Mouse (Mus musculus) liver, adult 2 months (tissue): ENCODE results near the gene Psma6. TPM values are rescaled to one million over a fixed set of nuclear protein-coding genes. Genes with fewer than 3 reads are reported as not detected.

ENCODE experiments used
- DNase-seq: peaks from one replicate; pipeline ENCODE4 v3.0.0-alpha.2; 2011; ENCODE audit warnings: low read depth, low spot score; ENCODE audit errors: extremely low read depth
- H3K27ac ChIP-seq: fragments of 200-500 bp; replicated peaks from 2 replicates; pipeline ENCODE4 v1.5.1; 2012; ENCODE audit warnings: low read depth, mild to moderate bottlenecking, control low read depth, inconsistent platforms, low read length; ENCODE audit not compliant: insufficient read depth
- H3K27me3 ChIP-seq: fragments of 200-500 bp; 2 replicates; pipeline ENCODE4 v1.6.1; 2012; ENCODE audit warnings: mild to moderate bottlenecking, moderate library complexity, low read length, inconsistent platforms; ENCODE audit not compliant: control insufficient read depth, insufficient read depth
- H3K36me3 ChIP-seq: fragments of 200-500 bp; 2 replicates; pipeline ENCODE4 v1.6.1; 2012; ENCODE audit warnings: low read length, inconsistent platforms; ENCODE audit not compliant: control insufficient read depth, insufficient read depth
- H3K4me1 ChIP-seq: fragments of 200-500 bp; 2 replicates; pipeline ENCODE4 v1.6.1; 2011; ENCODE audit warnings: low read length; ENCODE audit not compliant: control insufficient read depth, insufficient read depth
- H3K4me3 ChIP-seq: fragments of 200-500 bp; 2 replicates; pipeline ENCODE4 v1.5.1; 2011; ENCODE audit warnings: low read depth, mild to moderate bottlenecking, control low read depth, low read length, moderate library complexity; ENCODE audit not compliant: insufficient read depth
- H3K79me2 ChIP-seq: fragments of 200-500 bp; 2 replicates; pipeline ENCODE4 v1.6.1; 2012; ENCODE audit warnings: inconsistent platforms, mild to moderate bottlenecking, low read length, moderate library complexity; ENCODE audit not compliant: control insufficient read depth, insufficient read depth
- H3K9ac ChIP-seq: fragments of 200-500 bp; 2 replicates; pipeline ENCODE4 v1.6.1; 2012; ENCODE audit warnings: low read depth, mild to moderate bottlenecking, control low read depth, inconsistent platforms, low read length
- CTCF ChIP-seq: fragments of 200-500 bp; IDR thresholded peaks from 2 replicates; pipeline ENCODE4 v1.5.1; 2011; ENCODE audit warnings: low read depth, low read length, control low read depth
- POLR2A ChIP-seq: fragments of 200-500 bp; IDR thresholded peaks from 2 replicates; pipeline ENCODE4 v1.6.1; 2011; ENCODE audit warnings: low read length, control low read depth; ENCODE audit not compliant: insufficient read depth; ENCODE audit errors: extremely low read depth
- WGBS: fragments of 180-500 bp; shearing (Covaris S2); methylation state at CpG from one replicate; pipeline ENCODE4 v1.1.7; 2018; 5-methylcytosine and 5-hydroxymethylcytosine counted together
- polyA plus RNA-seq: library from polyadenylated mRNA; depleted of rRNA; stranded (reverse); fragments of >200 nt; gene quantifications from 2 replicates; pipeline ENCODE4 v1.2.3, GENCODE M21; 2012
- total RNA-seq: library from RNA; depleted of rRNA; stranded (reverse); fragments of >200 nt; gene quantifications from 2 replicates; pipeline ENCODE4 v1.2.3, GENCODE M21; 2014

Psma6 gene
- total and polyA plus RNA-seq, 2 experiments, result 51.5 to 132 TPM

GRCm38 (mm10) chr12:55354904-55355303, 29.1 kb upstream of the Psma6 start:
- peak; percentile 31 for DNase-seq
- no peaks in the 10 kb centered on the region for H3K36me3 ChIP-seq
- H3K4me3 ChIP-seq, result no peak overlapping the region
- H3K27ac ChIP-seq, result no peak overlapping the region
- 50% methylated on average over 4 of the region's 4 CpGs for WGBS
- H3K9ac ChIP-seq, result no peak overlapping the region
- TF ChIP-seq CTCF (peak; percentile 28; the same call in 1 of the 2 replicates), POLR2A (no peak)
- peaks cover 5% of the 10 kb centered on the region for H3K27me3 ChIP-seq
- H3K4me1 ChIP-seq, result peaks cover 9% of the 10 kb centered on the region
- H3K79me2 ChIP-seq, result peaks cover 4% of the 10 kb centered on the region; the same call in 1 of the 2 replicates

- peaks cover 9% of the 10 kb centered on the region for H3K4me1 ChIP-seq
- H3K9ac ChIP-seq, result no peak overlapping the region
- H3K27ac ChIP-seq, result no peak overlapping the region
- H3K27me3 ChIP-seq, result peaks cover 5% of the 10 kb centered on the region
- H3K36me3 ChIP-seq, result no peaks in the 10 kb centered on the region
- no peak for DNase-seq
- TF ChIP-seq POLR2A (no peak), CTCF (no peak)
- whole genome bisulfite sequencing, result 70% methylated on average over 1 of the region's 1 CpGs
- H3K79me2 ChIP-seq, result peaks cover 4% of the 10 kb centered on the region; the same call in 1 of the 2 replicates
- H3K4me3 ChIP-seq, result no peak overlapping the region
Measured at GRCm38 (mm10) chr12:55357303-55357702, 26.7 kb upstream of the Psma6 start.

- Histone ChIP-seq H3K27me3 (no peaks in the 10 kb centered on the region; the same call in 1 of the 2 replicates), H3K4me1 (no peaks in the 10 kb centered on the region), H3K9ac (no peak overlapping the region), H3K4me3 (no peak overlapping the region), H3K36me3 (no peaks in the 10 kb centered on the region; the same call in 1 of the 2 replicates), H3K27ac (no peak overlapping the region), H3K79me2 (no peaks in the 10 kb centered on the region)
- WGBS, result 82% methylated on average over 5 of the region's 5 CpGs
- no peak for TF ChIP-seq POLR2A
- no peak for TF ChIP-seq CTCF
- peak; percentile 18 for DNase-seq
Measured at GRCm38 (mm10) chr12:55360929-55361328, 23.1 kb upstream of the Psma6 start.

- 76% methylated on average over 2 of the region's 2 CpGs for WGBS
- H3K4me3 ChIP-seq, result no peak overlapping the region
- H3K4me1 ChIP-seq, result no peaks in the 10 kb centered on the region
- no peaks in the 10 kb centered on the region for H3K27me3 ChIP-seq
- no peak overlapping the region for H3K9ac ChIP-seq
- no peak overlapping the region for H3K27ac ChIP-seq
- DNase-seq, result no peak
- H3K79me2 ChIP-seq, result no peaks in the 10 kb centered on the region
- no peaks in the 10 kb centered on the region; the same call in 1 of the 2 replicates for H3K36me3 ChIP-seq
- no peak for TF ChIP-seq POLR2A
- no peak for TF ChIP-seq CTCF
Measured at GRCm38 (mm10) chr12:55365083-55365482, 18.9 kb upstream of the Psma6 start.

- no peaks in the 10 kb centered on the region for H3K27me3 ChIP-seq
- H3K36me3 ChIP-seq, result no peaks in the 10 kb centered on the region
- H3K9ac ChIP-seq, result no peak overlapping the region
- no peaks in the 10 kb centered on the region for H3K4me1 ChIP-seq
- WGBS, result 84% methylated on average over 3 of the region's 3 CpGs
- no peak for TF ChIP-seq POLR2A
- TF ChIP-seq CTCF, result 0 out of 2 replicates have a peak, but pooled peaks have one; percentile 9
- no peak overlapping the region for H3K4me3 ChIP-seq
- DNase-seq, result no peak
- H3K27ac ChIP-seq, result no peak overlapping the region
- H3K79me2 ChIP-seq, result no peaks in the 10 kb centered on the region
Measured at GRCm38 (mm10) chr12:55372424-55373055, 11.5 kb upstream of the Psma6 start.

- Histone ChIP-seq H3K4me1 (no peaks in the 10 kb centered on the region), H3K9ac (no peak overlapping the region), H3K27me3 (no peaks in the 10 kb centered on the region), H3K27ac (no peak overlapping the region), H3K36me3 (peaks cover 7% of the 10 kb centered on the region; the same call in 1 of the 2 replicates), H3K4me3 (no peak overlapping the region), H3K79me2 (no peaks in the 10 kb centered on the region)
- no peak for TF ChIP-seq CTCF
- no peak for TF ChIP-seq POLR2A
- 92% methylated on average over 16 of the region's 16 CpGs for WGBS
- DNase-seq, result no peak
Measured at GRCm38 (mm10) chr12:55376956-55377609, 6.9 kb upstream of the Psma6 start.
